Mouse (Mus musculus): ENCODE measurements around the gene Dip2b.

Dip2b gene

GRCm38 (mm10) chr15:100129151-100129790, 90.8 kb downstream of the Dip2b start:
- DNase-seq (ENCODE audit: low spot score) = no peak

- DNase-seq (ENCODE audit: low spot score) = no peak
Observed at GRCm38 (mm10) chr15:100139665-100140064, 101.2 kb downstream of the Dip2b start.

GRCm38 (mm10) chr15:100140428-100140827, 102.0 kb downstream of the Dip2b start:
- no peak for DNase-seq (ENCODE audit: low spot score)

- DNase-seq (ENCODE audit: low spot score) = no peak
Observed at GRCm38 (mm10) chr15:100143091-100143801, 104.8 kb downstream of the Dip2b start.

- peak; percentile 15 for DNase-seq (ENCODE audit: low spot score)
Observed at GRCm38 (mm10) chr15:100144854-100145824, 106.7 kb downstream of the Dip2b start.

GRCm38 (mm10) chr15:100145917-100146316, 107.5 kb downstream of the Dip2b start:
- DNase-seq (ENCODE audit: low spot score) = no peak

GRCm38 (mm10) chr15:100150593-100150992, 112.1 kb downstream of the Dip2b start:
- DNase-seq (ENCODE audit: low spot score) = no peak

- DNase-seq (ENCODE audit: low spot score) = no peak
Observed at GRCm38 (mm10) chr15:100152321-100152720, 113.9 kb downstream of the Dip2b start.

GRCm38 (mm10) chr15:100153024-100153423, 114.6 kb downstream of the Dip2b start:
- no peak for DNase-seq (ENCODE audit: low spot score)

GRCm38 (mm10) chr15:100156095-100156707, 117.7 kb downstream of the Dip2b start:
- no peak for DNase-seq (ENCODE audit: low spot score)

- no peak for DNase-seq (ENCODE audit: low spot score)
Observed at GRCm38 (mm10) chr15:100156781-100157470, 118.5 kb downstream of the Dip2b start.

GRCm38 (mm10) chr15:100158985-100159384, 120.5 kb downstream of the Dip2b start:
- no peak for DNase-seq (ENCODE audit: low spot score)

GRCm38 (mm10) chr15:100161747-100162280, 123.3 kb downstream of the Dip2b start:
- no peak for DNase-seq (ENCODE audit: low spot score)

- no peak for DNase-seq (ENCODE audit: low spot score)
Observed at GRCm38 (mm10) chr15:100163381-100164051, 125.1 kb downstream of the Dip2b start.

GRCm38 (mm10) chr15:100166464-100166863, 128.0 kb downstream of the Dip2b start:
- no peak for DNase-seq (ENCODE audit: low spot score)

- no peak for DNase-seq (ENCODE audit: low spot score)
Observed at GRCm38 (mm10) chr15:100167791-100168190, 129.3 kb downstream of the Dip2b start.

GRCm38 (mm10) chr15:100168191-100168606, 129.7 kb downstream of the Dip2b start:
- DNase-seq (ENCODE audit: low spot score) = no peak

- DNase-seq (ENCODE audit: low spot score) = no peak
Observed at GRCm38 (mm10) chr15:100175176-100175575, 136.7 kb downstream of the Dip2b start.

- no peak for DNase-seq (ENCODE audit: low spot score)
Observed at GRCm38 (mm10) chr15:100177167-100177566, 138.7 kb downstream of the Dip2b start.

GRCm38 (mm10) chr15:100177575-100177974, 139.1 kb downstream of the Dip2b start:
- no peak for DNase-seq (ENCODE audit: low spot score)

GRCm38 (mm10) chr15:100178487-100178886, 140.0 kb downstream of the Dip2b start:
- no peak for DNase-seq (ENCODE audit: low spot score)
